Comparison of ENCODE assay signal across 10 mouse cellular contexts in genomic region chrX:155624895-155625294, GRCm38 (mm10). TPM values are rescaled to one million over a fixed set of nuclear protein-coding genes. Genes with fewer than 3 reads are reported as not detected.
DNase-seq lines count a peak whose midpoint lies in the region; ATAC-seq and TF ChIP-seq lines count a peak whose summit lies in the region.
"Had no signal": no experiment of that assay in that cellular context is flagged by ENCODE, and none has a peak within 500 bp of the region (broad histone marks: within the 10 kb centered on the region; RNA-seq: fewer than 3 reads in every experiment).

No protein-coding gene starts in this region.

- TF ChIP-seq EP300 in liver, postnatal 0 days (IDR thresholded peaks at IDR 0.05; ENCODE audit: low read depth), result no peak

- no peak for DNase-seq in liver, postnatal 0 days
- no peak for DNase-seq in testis, postnatal 14 days (ENCODE audit: low spot score)
- DNase-seq in thymus, postnatal 10 days (ENCODE audit: low spot score in 2 of 2), result no peak
- DNase-seq: kidney, postnatal 14 days had no signal

- WGBS in liver, embryonic 12.5 days (ENCODE audit: insufficient replicate concordance), result 11% methylated on average over 14 of the region's 15 CpGs
- WGBS in liver, postnatal 0 days (ENCODE audit: insufficient replicate concordance), result 25% methylated on average over 15 of the region's 15 CpGs
- 14% methylated on average over 12 of the region's 15 CpGs for WGBS in embryonic facial prominence, embryonic 15.5 days
- WGBS in hindbrain, embryonic 15.5 days, result 9% methylated on average over 15 of the region's 15 CpGs
- WGBS in neural tube, embryonic 12.5 days, result 12% methylated on average over 15 of the region's 15 CpGs

- H3K4me1 ChIP-seq in liver, embryonic 12.5 days, result no peaks in the 10 kb centered on the region
- no peaks in the 10 kb centered on the region for H3K4me1 ChIP-seq in liver, postnatal 0 days (ENCODE audit: insufficient read depth)
- peaks cover 11% of the 10 kb centered on the region; the same call in 1 of the 2 replicates for H3K4me1 ChIP-seq in embryonic facial prominence, embryonic 15.5 days
- no peaks in the 10 kb centered on the region for H3K4me1 ChIP-seq in hindbrain, embryonic 15.5 days (replicated peaks)
- H3K4me1 ChIP-seq in neural tube, embryonic 12.5 days, result no peaks in the 10 kb centered on the region

- no peaks in the 10 kb centered on the region for H3K9me3 ChIP-seq in liver, embryonic 12.5 days (replicated peaks)
- no peaks in the 10 kb centered on the region for H3K9me3 ChIP-seq in liver, postnatal 0 days (ENCODE audit: low read length)
- H3K9me3 ChIP-seq in embryonic facial prominence, embryonic 15.5 days (replicated peaks), result no peaks in the 10 kb centered on the region
- H3K9me3 ChIP-seq in hindbrain, embryonic 15.5 days, result no peaks in the 10 kb centered on the region
- no peaks in the 10 kb centered on the region for H3K9me3 ChIP-seq in neural tube, embryonic 12.5 days

- H3K27ac ChIP-seq in liver, embryonic 12.5 days, result no peak overlapping the region
- H3K27ac ChIP-seq in liver, postnatal 0 days (ENCODE audit: low read depth), result no peak overlapping the region
- H3K27ac ChIP-seq in embryonic facial prominence, embryonic 15.5 days (replicated peaks), result no peak overlapping the region
- peak overlapping the region; percentile 83 for H3K27ac ChIP-seq in hindbrain, embryonic 15.5 days (replicated peaks)
- no peak overlapping the region for H3K27ac ChIP-seq in neural tube, embryonic 12.5 days

- peak overlapping the region; percentile 59 for H3K4me2 ChIP-seq in liver, embryonic 12.5 days
- no peak overlapping the region for H3K4me2 ChIP-seq in liver, postnatal 0 days (ENCODE audit: low read depth, low read length)
- H3K4me2 ChIP-seq in embryonic facial prominence, embryonic 15.5 days (replicated peaks), result peak overlapping the region; percentile 82
- H3K4me2 ChIP-seq in hindbrain, embryonic 15.5 days, result peak overlapping the region; percentile 73
- H3K4me2 ChIP-seq in neural tube, embryonic 12.5 days (replicated peaks), result peak overlapping the region; percentile 89

- no peak for TF ChIP-seq CTCF in liver, postnatal 0 days (IDR thresholded peaks at IDR 0.05; ENCODE audit: low read depth)

- H3K9ac ChIP-seq in liver, embryonic 12.5 days, result no peak overlapping the region
- H3K9ac ChIP-seq in liver, postnatal 0 days (replicated peaks), result no peak overlapping the region
- H3K9ac ChIP-seq in embryonic facial prominence, embryonic 15.5 days, result no peak overlapping the region
- peak overlapping the region; percentile 54; the same call in 1 of the 2 replicates for H3K9ac ChIP-seq in hindbrain, embryonic 15.5 days
- H3K9ac ChIP-seq in neural tube, embryonic 12.5 days, result no peak overlapping the region

- H3K4me3 ChIP-seq in liver, embryonic 12.5 days, result no peak overlapping the region
- H3K4me3 ChIP-seq in liver, postnatal 0 days (ENCODE audit: low read depth, low read length), result no peak overlapping the region
- H3K4me3 ChIP-seq in embryonic facial prominence, embryonic 15.5 days (replicated peaks), result peak overlapping the region; percentile 46
- peak overlapping the region; percentile 56 for H3K4me3 ChIP-seq in hindbrain, embryonic 15.5 days
- peak overlapping the region; percentile 45 for H3K4me3 ChIP-seq in neural tube, embryonic 12.5 days

- ATAC-seq in liver, embryonic 12.5 days, result no peak
- ATAC-seq in liver, postnatal 0 days, result no peak
- no peak; the same call in 1 of the 2 replicates for ATAC-seq in embryonic facial prominence, embryonic 15.5 days (ENCODE audit: insufficient number of reproducible peaks, low FRiP score, low TSS enrichment, low read depth)
- no peak; the same call in 1 of the 2 replicates for ATAC-seq in hindbrain, embryonic 15.5 days (ENCODE audit: low FRiP score, low read depth)
- 0 out of 2 replicates have a peak, but pooled peaks have one; percentile 2 for ATAC-seq in neural tube, embryonic 12.5 days (ENCODE audit: low FRiP score, low read depth)
- ATAC-seq in CD4-positive, CD25-positive, alpha-beta regulatory T cell, adult 4 months, result no peak

- H3K27me3 ChIP-seq in liver, embryonic 12.5 days (replicated peaks), result peaks cover 54% of the 10 kb centered on the region
- peaks cover 26% of the 10 kb centered on the region; the same call in 1 of the 2 replicates for H3K27me3 ChIP-seq in liver, postnatal 0 days (ENCODE audit: insufficient read depth, low read length)
- H3K27me3 ChIP-seq in embryonic facial prominence, embryonic 15.5 days, result peaks cover 44% of the 10 kb centered on the region
- no peaks in the 10 kb centered on the region for H3K27me3 ChIP-seq in hindbrain, embryonic 15.5 days
- peaks cover 29% of the 10 kb centered on the region for H3K27me3 ChIP-seq in neural tube, embryonic 12.5 days (replicated peaks)

- no peaks in the 10 kb centered on the region for H3K36me3 ChIP-seq in liver, embryonic 12.5 days
- H3K36me3 ChIP-seq in liver, postnatal 0 days (replicated peaks; ENCODE audit: insufficient read depth, low read length), result no peaks in the 10 kb centered on the region
- H3K36me3 ChIP-seq in embryonic facial prominence, embryonic 15.5 days, result no peaks in the 10 kb centered on the region
- no peaks in the 10 kb centered on the region for H3K36me3 ChIP-seq in hindbrain, embryonic 15.5 days
- no peaks in the 10 kb centered on the region for H3K36me3 ChIP-seq in neural tube, embryonic 12.5 days

RNA-seq across cellular contexts. Expression of gene Gm15155, which starts 0.4 kb away (rescaled TPM):
- polyA plus RNA-seq in liver, embryonic 12.5 days (2016; fragmentation: Nextera tagmentation; extraction: Ambion mirVana), result not detected in 2 replicates
- not detected in 2 replicates for polyA plus RNA-seq in liver, postnatal 0 days (2015; fragmentation: Nextera tagmentation; extraction: Ambion mirVana)
- not detected in 2 replicates for polyA plus RNA-seq in embryonic facial prominence, embryonic 15.5 days (2015; fragmentation: Nextera tagmentation; extraction: Ambion mirVana)
- polyA plus RNA-seq in hindbrain, embryonic 15.5 days (2015; fragmentation: Nextera tagmentation; extraction: Ambion mirVana), result 0.39 and 0.63 TPM in 2 replicates
- not detected in 2 replicates for polyA plus RNA-seq in neural tube, embryonic 12.5 days (2016; fragmentation: Nextera tagmentation; extraction: Ambion mirVana)
- not detected for polyA plus RNA-seq in CD4-positive, CD25-positive, alpha-beta regulatory T cell, adult 4 months (2017; shearing (Covaris generic))
- polyA plus RNA-seq: urinary bladder, adult 2 months had no signal

RNA-seq across cellular contexts. Expression of gene Ptchd1, which starts 1.3 kb away (rescaled TPM):
- 0.35 and 0.45 TPM in 2 replicates for polyA plus RNA-seq in liver, embryonic 12.5 days (2016; fragmentation: Nextera tagmentation; extraction: Ambion mirVana)
- polyA plus RNA-seq in liver, postnatal 0 days (2015; fragmentation: Nextera tagmentation; extraction: Ambion mirVana), result not detected in 2 replicates
- polyA plus RNA-seq in embryonic facial prominence, embryonic 15.5 days (2015; fragmentation: Nextera tagmentation; extraction: Ambion mirVana), result 1.2 and 1.3 TPM in 2 replicates
- 14.4 and 16.2 TPM in 2 replicates for polyA plus RNA-seq in hindbrain, embryonic 15.5 days (2015; fragmentation: Nextera tagmentation; extraction: Ambion mirVana)
- polyA plus RNA-seq in neural tube, embryonic 12.5 days (2016; fragmentation: Nextera tagmentation; extraction: Ambion mirVana), result 2.6 and 2.7 TPM in 2 replicates
- polyA plus RNA-seq in CD4-positive, CD25-positive, alpha-beta regulatory T cell, adult 4 months (2017; shearing (Covaris generic)), result not detected

Comparison
In these comparisons a context has a peak if more than half of its experiments do, and no peak if none do; other contexts are left out.
1. H3K4me3 ChIP-seq: peak in embryonic facial prominence, embryonic 15.5 days (single experiment), hindbrain, embryonic 15.5 days (single experiment) and neural tube, embryonic 12.5 days (single experiment); none in liver, embryonic 12.5 days (single experiment) and liver, postnatal 0 days (single experiment).